Mouse (Mus musculus) erythroid progenitor cell, adult 5-6 weeks (primary cell): ENCODE measurements around the gene Fam183b. TPM values are rescaled to one million over a fixed set of nuclear protein-coding genes. Genes with fewer than 3 reads are reported as not detected.
"Not testable (repeated sequence)": the region's sequence is repeated elsewhere in the genome, so short reads cannot be mapped to it uniquely, and the experiment has no call there.

Experiments used
- ATAC-seq: replicated peaks from 2 replicates; pipeline ENCODE4 v1.8.0; 2016; ENCODE audit warnings: moderate number of reproducible peaks, mild to moderate bottlenecking, moderate TSS enrichment, inconsistent platforms; ENCODE audit not compliant: poor library complexity, low FRiP score, severe bottlenecking
- total RNA-seq, 2 experiments: library from RNA; stranded (forward) in 1 of 2; stranded (reverse) in 1 of 2; fragments of 150-400 nt in 1 of 2; fragments of 186-747, 209-891 nt in 1 of 2; gene quantifications; 2 replicates each; pipeline versions ENCODE4 v1.2.3 to v1.2.4; 2015 to 2017; ENCODE audit warnings: low replicate concordance in 2 of 2

The Fam183b gene
- total RNA-seq, 2 experiments from 2014 or later: not detected

GRCm38 (mm10) chr11:58784182-58784581, 17.6 kb downstream of the Fam183b start:
- ATAC-seq: no peak

GRCm38 (mm10) chr11:58782480-58783089, 19.2 kb downstream of the Fam183b start, which contains the start of gene Olfr314:
Gene Olfr314, plus strand, starts transcription at chr11:58782952.
- ATAC-seq: no peak

- ATAC-seq: no peak
Observed at GRCm38 (mm10) chr11:58772888-58773287, 28.9 kb downstream of the Fam183b start, which contains the start of gene Olfr315. Gene Olfr315, plus strand, starts transcription at chr11:58773188.

- ATAC-seq: no peak
Observed at GRCm38 (mm10) chr11:58752434-58752833, 49.3 kb downstream of the Fam183b start, which contains the start of gene Olfr316. Gene Olfr316, plus strand, starts transcription at chr11:58752734.

GRCm38 (mm10) chr11:58751096-58751495, 50.7 kb downstream of the Fam183b start:
- not testable (repeated sequence) for ATAC-seq

Other genes with a start within 250 kb of the Fam183b start
- gene Olfr328, start 246.3 kb downstream of the Fam183b start, total RNA-seq (2015; ENCODE audit: low replicate concordance): not detected in 2 replicates
- not detected in 2 replicates for gene Olfr328, start 246.3 kb downstream of the Fam183b start, total RNA-seq (2017; ENCODE audit: low replicate concordance)
- gene Olfr224, start 231.4 kb downstream of the Fam183b start, total RNA-seq (2015; ENCODE audit: low replicate concordance): not detected in 2 replicates
- gene Olfr224, start 231.4 kb downstream of the Fam183b start, total RNA-seq (2017; ENCODE audit: low replicate concordance): not detected in 2 replicates
- gene Olfr325, start 224.2 kb downstream of the Fam183b start, total RNA-seq (2015; ENCODE audit: low replicate concordance): not detected in 2 replicates
- gene Olfr325, start 224.2 kb downstream of the Fam183b start, total RNA-seq (2017; ENCODE audit: low replicate concordance): not detected in 2 replicates
- gene Olfr324, start 206.8 kb downstream of the Fam183b start, total RNA-seq (2015; ENCODE audit: low replicate concordance): not detected in 2 replicates
- gene Olfr324, start 206.8 kb downstream of the Fam183b start, total RNA-seq (2017; ENCODE audit: low replicate concordance): not detected in 2 replicates
- gene 2210407C18Rik, start 185.9 kb downstream of the Fam183b start, total RNA-seq (2015; ENCODE audit: low replicate concordance): not detected in 2 replicates
- gene 2210407C18Rik, start 185.9 kb downstream of the Fam183b start, total RNA-seq (2017; ENCODE audit: low replicate concordance): not detected in 2 replicates
- not detected in 2 replicates for gene Olfr323, start 171.5 kb downstream of the Fam183b start, total RNA-seq (2015; ENCODE audit: low replicate concordance)
- gene Olfr323, start 171.5 kb downstream of the Fam183b start, total RNA-seq (2017; ENCODE audit: low replicate concordance): not detected in 2 replicates
- 56.9 and 65.4 TPM in 2 replicates for gene Trim58, start 161.5 kb downstream of the Fam183b start, total RNA-seq (2015; ENCODE audit: low replicate concordance)
- 45.0 and 61.1 TPM in 2 replicates for gene Trim58, start 161.5 kb downstream of the Fam183b start, total RNA-seq (2017; ENCODE audit: low replicate concordance)
- gene Olfr322, start 143.2 kb downstream of the Fam183b start, total RNA-seq (2015; ENCODE audit: low replicate concordance): 0.42 TPM in 1 of 2 replicates, not detected in the other
- gene Olfr322, start 143.2 kb downstream of the Fam183b start, total RNA-seq (2017; ENCODE audit: low replicate concordance): 0.77 and 1.9 TPM in 2 replicates
- gene Olfr320, start 120.9 kb downstream of the Fam183b start, total RNA-seq (2015; ENCODE audit: low replicate concordance): not detected in 2 replicates
- not detected in 2 replicates for gene Olfr320, start 120.9 kb downstream of the Fam183b start, total RNA-seq (2017; ENCODE audit: low replicate concordance)
- not detected in 2 replicates for gene Olfr319, start 102.8 kb downstream of the Fam183b start, total RNA-seq (2015; ENCODE audit: low replicate concordance)
- not detected in 2 replicates for gene Olfr319, start 102.8 kb downstream of the Fam183b start, total RNA-seq (2017; ENCODE audit: low replicate concordance)
- gene Olfr318, start 77.9 kb downstream of the Fam183b start, total RNA-seq (2015; ENCODE audit: low replicate concordance): not detected in 2 replicates
- gene Olfr318, start 77.9 kb downstream of the Fam183b start, total RNA-seq (2017; ENCODE audit: low replicate concordance): not detected in 2 replicates
- gene Olfr317, start 62.7 kb downstream of the Fam183b start, total RNA-seq (2015; ENCODE audit: low replicate concordance): not detected in 2 replicates
- gene Olfr317, start 62.7 kb downstream of the Fam183b start, total RNA-seq (2017; ENCODE audit: low replicate concordance): not detected in 2 replicates
- not detected in 2 replicates for gene Olfr316, start 49.2 kb downstream of the Fam183b start, total RNA-seq (2015; ENCODE audit: low replicate concordance)
- not detected in 2 replicates for gene Olfr316, start 49.2 kb downstream of the Fam183b start, total RNA-seq (2017; ENCODE audit: low replicate concordance)
- not detected in 2 replicates for gene Olfr315, start 28.8 kb downstream of the Fam183b start, total RNA-seq (2015; ENCODE audit: low replicate concordance)
- gene Olfr315, start 28.8 kb downstream of the Fam183b start, total RNA-seq (2017; ENCODE audit: low replicate concordance): not detected in 2 replicates
- not detected in 2 replicates for gene Olfr314, start 19.0 kb downstream of the Fam183b start, total RNA-seq (2015; ENCODE audit: low replicate concordance)
- not detected in 2 replicates for gene Olfr314, start 19.0 kb downstream of the Fam183b start, total RNA-seq (2017; ENCODE audit: low replicate concordance)
- gene Olfr313, start 13.0 kb upstream of the Fam183b start, total RNA-seq (2015; ENCODE audit: low replicate concordance): not detected in 2 replicates
- gene Olfr313, start 13.0 kb upstream of the Fam183b start, total RNA-seq (2017; ENCODE audit: low replicate concordance): not detected in 2 replicates
- gene Olfr312, start 27.3 kb upstream of the Fam183b start, total RNA-seq (2015; ENCODE audit: low replicate concordance): not detected in 2 replicates
- not detected in 2 replicates for gene Olfr312, start 27.3 kb upstream of the Fam183b start, total RNA-seq (2017; ENCODE audit: low replicate concordance)
- not detected in 2 replicates for gene Olfr311, start 37.3 kb upstream of the Fam183b start, total RNA-seq (2015; ENCODE audit: low replicate concordance)
- gene Olfr311, start 37.3 kb upstream of the Fam183b start, total RNA-seq (2017; ENCODE audit: low replicate concordance): not detected in 2 replicates
- 11.5 and 13.4 TPM in 2 replicates for gene Gm12258, start 45.2 kb upstream of the Fam183b start, total RNA-seq (2015; ENCODE audit: low replicate concordance)
- 11.0 and 32.9 TPM in 2 replicates for gene Gm12258, start 45.2 kb upstream of the Fam183b start, total RNA-seq (2017; ENCODE audit: low replicate concordance)
- gene 2810021J22Rik, start 65.3 kb upstream of the Fam183b start, total RNA-seq (2015; ENCODE audit: low replicate concordance): 4.3 and 11.3 TPM in 2 replicates
- gene 2810021J22Rik, start 65.3 kb upstream of the Fam183b start, total RNA-seq (2017; ENCODE audit: low replicate concordance): 2.7 and 3.9 TPM in 2 replicates
- gene Zfp39, start 102.3 kb upstream of the Fam183b start, total RNA-seq (2015; ENCODE audit: low replicate concordance): 79.2 and 83.3 TPM in 2 replicates
- 44.4 and 49.4 TPM in 2 replicates for gene Zfp39, start 102.3 kb upstream of the Fam183b start, total RNA-seq (2017; ENCODE audit: low replicate concordance)
- gene Btnl10, start 115.9 kb upstream of the Fam183b start, total RNA-seq (2015; ENCODE audit: low replicate concordance): 407 and 422 TPM in 2 replicates
- gene Btnl10, start 115.9 kb upstream of the Fam183b start, total RNA-seq (2017; ENCODE audit: low replicate concordance): 484 and 553 TPM in 2 replicates
- 104 and 109 TPM in 2 replicates for gene Rnf187, start 137.0 kb upstream of the Fam183b start, total RNA-seq (2015; ENCODE audit: low replicate concordance)
- 104 and 117 TPM in 2 replicates for gene Rnf187, start 137.0 kb upstream of the Fam183b start, total RNA-seq (2017; ENCODE audit: low replicate concordance)
- 265 and 290 TPM in 2 replicates for gene Hist3h2ba, start 147.0 kb upstream of the Fam183b start, total RNA-seq (2015; ENCODE audit: low replicate concordance)
- gene Hist3h2ba, start 147.0 kb upstream of the Fam183b start, total RNA-seq (2017; ENCODE audit: low replicate concordance): 136 and 409 TPM in 2 replicates
- 186 and 192 TPM in 2 replicates for gene Hist3h2a, start 152.7 kb upstream of the Fam183b start, total RNA-seq (2015; ENCODE audit: low replicate concordance)
- gene Hist3h2a, start 152.7 kb upstream of the Fam183b start, total RNA-seq (2017; ENCODE audit: low replicate concordance): 1,299 and 1,489 TPM in 2 replicates
- gene Trim17, start 152.7 kb upstream of the Fam183b start, total RNA-seq (2015; ENCODE audit: low replicate concordance): 0.36 and 0.84 TPM in 2 replicates
- 1.2 TPM in 2 replicates for gene Trim17, start 152.7 kb upstream of the Fam183b start, total RNA-seq (2017; ENCODE audit: low replicate concordance)
- gene Trim11, start 176.1 kb upstream of the Fam183b start, total RNA-seq (2015; ENCODE audit: low replicate concordance): 10.1 and 18.0 TPM in 2 replicates
- gene Trim11, start 176.1 kb upstream of the Fam183b start, total RNA-seq (2017; ENCODE audit: low replicate concordance): 11.3 and 15.2 TPM in 2 replicates